Mouse (Mus musculus): Measurements from ENCODE around the gene Gzma. TPM values are rescaled to one million over a fixed set of nuclear protein-coding genes. Genes with fewer than 3 reads are reported as not detected.

The Gzma gene
- total RNA-seq (2023), result under 1 TPM in 1 of 2 experiments, not detected in 1; 0.42 TPM

DNA sequence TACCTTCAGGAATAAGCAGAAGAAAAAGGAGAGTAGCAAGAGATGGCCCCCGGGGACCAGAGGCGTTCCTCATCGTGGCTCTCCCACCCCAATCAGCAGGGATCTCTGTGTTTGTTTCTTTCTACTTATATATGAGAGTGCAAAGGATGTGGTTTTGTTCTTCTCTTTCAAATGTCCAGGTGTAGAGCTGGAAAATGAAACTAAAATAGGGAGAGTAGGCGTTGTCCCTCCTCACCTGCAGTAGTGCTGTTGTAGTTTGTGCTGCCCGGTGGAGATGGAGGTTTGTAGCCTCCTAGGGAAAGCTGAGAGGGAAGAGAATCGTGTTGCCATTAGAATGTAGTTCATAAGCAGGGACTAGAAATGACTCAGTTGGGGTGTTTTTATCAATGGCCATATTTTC, at the start of gene Gzma:
Gzma (minus strand) TSS at position 103 of the 400 bp plus-strand sequence.

DNA sequence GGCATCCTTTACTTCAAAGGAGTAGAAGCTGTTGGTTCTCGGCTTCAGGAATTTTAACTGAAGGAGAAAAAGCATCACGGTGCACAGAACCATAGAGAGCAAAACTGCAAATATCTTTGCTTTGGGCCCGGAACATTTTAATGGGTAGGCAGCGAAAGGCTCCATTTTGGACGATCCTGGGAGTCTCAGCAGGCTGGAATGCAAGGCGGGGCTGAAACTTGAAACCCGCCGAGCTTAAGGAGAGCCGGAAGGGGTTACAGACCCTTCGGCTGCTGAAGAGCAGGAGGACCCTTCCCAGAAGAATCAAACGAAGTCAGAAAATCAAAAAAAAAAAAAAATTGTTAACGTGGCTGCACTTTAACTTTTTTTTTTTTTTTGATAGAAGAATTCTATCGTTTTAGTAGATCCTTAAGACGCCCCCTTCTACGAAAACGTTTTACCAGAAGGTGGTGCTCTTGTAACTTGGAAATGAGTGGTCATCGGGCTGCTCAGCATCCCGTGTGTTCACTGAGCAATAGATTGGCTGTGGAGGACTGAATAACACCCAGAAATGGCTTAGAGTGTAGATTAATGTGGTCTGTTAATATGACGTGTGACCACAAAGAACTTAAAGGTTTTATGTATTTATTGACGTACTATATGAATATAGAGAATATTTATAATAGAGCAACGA, 54.4 kb downstream of the Gzma start, which contains the start of gene Gpx8:
Gpx8 (minus strand) TSS at position 200 of the 673 bp plus-strand sequence.

Other genes starting within 250 kb of the Gzma start
- gene Mtrex, start 173.6 kb downstream of the Gzma start, total RNA-seq (2023), result 10 to 100 TPM; 28.5 to 32.2 TPM
- gene Dhx29, start 173.5 kb downstream of the Gzma start, total RNA-seq (2023), result 10 to 100 TPM; 11.0 to 12.3 TPM
- gene Ccno, start 113.2 kb downstream of the Gzma start, total RNA-seq (2023), result 10 to 100 TPM; 24.8 to 28.1 TPM
- under 1 TPM; 0.15 to 0.20 TPM for gene Mcidas, start 107.1 kb downstream of the Gzma start, total RNA-seq (2023)
- not detected for gene Cdc20b, start 65.9 kb downstream of the Gzma start, total RNA-seq (2023)
- under 1 TPM; 0.36 to 0.62 TPM for gene Gpx8, start 54.6 kb downstream of the Gzma start, total RNA-seq (2023)
- gene Esm1, start 108.7 kb upstream of the Gzma start, total RNA-seq (2023), result under 1 TPM in 1 of 2 experiments, not detected in 1; 0.75 TPM
- gene Gzmk, start 124.9 kb upstream of the Gzma start, total RNA-seq (2023), result not detected
- gene BC067074, start 192.2 kb upstream of the Gzma start, total RNA-seq (2023), result under 1 TPM in 1 of 2 experiments, not detected in 1; 0.27 TPM

Data from neutrophil, adult 59 days (primary cell).